Mouse (Mus musculus) erythroblast, embryonic 14.5 days (primary cell): ENCODE data around the gene Dnmt1. TPM values are rescaled to one million over a fixed set of nuclear protein-coding genes. Genes with fewer than 3 reads are reported as not detected.

Experiments
- H3K27me3 ChIP-seq: 2 replicates; pipeline ENCODE4 v1.6.1; 2012; ENCODE audit warnings: inconsistent platforms; ENCODE audit not compliant: control insufficient read depth
- H3K36me3 ChIP-seq: 2 replicates; pipeline ENCODE4 v1.6.1; 2012; ENCODE audit warnings: mild to moderate bottlenecking, inconsistent platforms; ENCODE audit not compliant: control insufficient read depth
- H3K4me1 ChIP-seq: 2 replicates; pipeline ENCODE4 v1.6.1; 2012; ENCODE audit warnings: inconsistent platforms; ENCODE audit not compliant: control insufficient read depth
- H3K4me3 ChIP-seq: replicated peaks from 2 replicates; pipeline ENCODE3; 2012; ENCODE audit warnings: moderate library complexity, mild to moderate bottlenecking, inconsistent platforms
- H3K9me3 ChIP-seq: 2 replicates; pipeline ENCODE4 v1.6.1; 2012; ENCODE audit warnings: low read length, inconsistent platforms, mixed read lengths; ENCODE audit not compliant: control insufficient read depth
- GATA1 ChIP-seq: IDR thresholded peaks from 2 replicates; pipeline ENCODE4 v1.6.1; 2012; ENCODE audit warnings: low read length, inconsistent platforms, mixed read lengths
- TAL1 ChIP-seq: IDR thresholded peaks from 3 replicates; pipeline ENCODE4 v1.6.1; 2012; ENCODE audit warnings: low read length, inconsistent platforms, mixed read lengths
- polyA plus RNA-seq: library from polyadenylated mRNA; stranded (reverse); fragments of >175 nt; gene quantifications from 2 replicates; pipeline ENCODE4 v1.2.3, GENCODE M21; 2012

The Dnmt1 gene
- polyA plus RNA-seq, 1 experiment = 25.3 TPM

- Histone ChIP-seq H3K4me3 (no peak overlapping the region), H3K36me3 (peaks cover 5% of the 10 kb centered on the region), H3K4me1 (peaks cover 20% of the 10 kb centered on the region), H3K9me3 (no peaks in the 10 kb centered on the region), H3K27me3 (peaks cover 27% of the 10 kb centered on the region)
- TF ChIP-seq GATA1 (no peak), TAL1 (no peak)
Observed at GRCm38 (mm10) chr9:20971751-20972140, 12.1 kb upstream of the Dnmt1 start.

GRCm38 (mm10) chr9:20966747-20967146, 7.1 kb upstream of the Dnmt1 start:
- peaks cover 5% of the 10 kb centered on the region for H3K36me3 ChIP-seq
- H3K27me3 ChIP-seq = no peaks in the 10 kb centered on the region
- no peaks in the 10 kb centered on the region for H3K9me3 ChIP-seq
- TF ChIP-seq GATA1 (no peak), TAL1 (no peak)
- peaks cover 22% of the 10 kb centered on the region for H3K4me1 ChIP-seq
- H3K4me3 ChIP-seq = no peak overlapping the region

GRCm38 (mm10) chr9:20966008-20966407, 6.3 kb upstream of the Dnmt1 start:
- Histone ChIP-seq H3K9me3 (no peaks in the 10 kb centered on the region), H3K4me3 (no peak overlapping the region), H3K4me1 (peaks cover 22% of the 10 kb centered on the region), H3K27me3 (no peaks in the 10 kb centered on the region), H3K36me3 (peaks cover 5% of the 10 kb centered on the region)
- TF ChIP-seq TAL1 (no peak), GATA1 (no peak)

GRCm38 (mm10) chr9:20965606-20966005, 5.9 kb upstream of the Dnmt1 start:
- no peaks in the 10 kb centered on the region for H3K27me3 ChIP-seq
- peaks cover 5% of the 10 kb centered on the region for H3K36me3 ChIP-seq
- H3K9me3 ChIP-seq = no peaks in the 10 kb centered on the region
- TF ChIP-seq TAL1 = no peak
- TF ChIP-seq GATA1 = no peak
- peaks cover 22% of the 10 kb centered on the region for H3K4me1 ChIP-seq
- H3K4me3 ChIP-seq = no peak overlapping the region

GRCm38 (mm10) chr9:20961557-20961956, 1.9 kb upstream of the Dnmt1 start:
- TF ChIP-seq GATA1 (no peak), TAL1 (no peak)
- H3K4me1 ChIP-seq = peaks cover 18% of the 10 kb centered on the region

GRCm38 (mm10) chr9:20956989-20957388, 2.7 kb downstream of the Dnmt1 start:
- TF ChIP-seq TAL1 (no peak), GATA1 (no peak)
- H3K36me3 ChIP-seq = no peaks in the 10 kb centered on the region
- H3K27me3 ChIP-seq = peaks cover 4% of the 10 kb centered on the region
- peaks cover 12% of the 10 kb centered on the region for H3K4me1 ChIP-seq
- H3K4me3 ChIP-seq = no peak overlapping the region
- no peaks in the 10 kb centered on the region for H3K9me3 ChIP-seq

More at GRCm38 (mm10) chr9:20961557-20961956, 1.9 kb upstream of the Dnmt1 start:
- Histone ChIP-seq H3K9me3 (no peaks in the 10 kb centered on the region), H3K36me3 (no peaks in the 10 kb centered on the region), H3K27me3 (peaks cover 4% of the 10 kb centered on the region), H3K4me3 (no peak overlapping the region)

- no peaks in the 10 kb centered on the region for H3K9me3 ChIP-seq
- peaks cover 4% of the 10 kb centered on the region for H3K27me3 ChIP-seq
- H3K4me1 ChIP-seq = peaks cover 50% of the 10 kb centered on the region
- H3K36me3 ChIP-seq = peaks cover 38% of the 10 kb centered on the region
- TF ChIP-seq GATA1 (no peak), TAL1 (no peak)
- H3K4me3 ChIP-seq = peak overlapping the region; percentile 79
Observed at GRCm38 (mm10) chr9:20952520-20953227, 7.0 kb downstream of the Dnmt1 start.

- Histone ChIP-seq H3K4me3 (peak overlapping the region; percentile 79), H3K36me3 (peaks cover 44% of the 10 kb centered on the region), H3K4me1 (peaks cover 55% of the 10 kb centered on the region), H3K27me3 (peaks cover 3% of the 10 kb centered on the region), H3K9me3 (no peaks in the 10 kb centered on the region)
- no peak for TF ChIP-seq GATA1
- no peak for TF ChIP-seq TAL1
Observed at GRCm38 (mm10) chr9:20951966-20952519, 7.6 kb downstream of the Dnmt1 start.

- TF ChIP-seq TAL1 (no peak), GATA1 (no peak)
- H3K27me3 ChIP-seq = no peaks in the 10 kb centered on the region
- H3K9me3 ChIP-seq = no peaks in the 10 kb centered on the region
- H3K4me3 ChIP-seq = peak overlapping the region; percentile 79
- H3K4me1 ChIP-seq = peaks cover 59% of the 10 kb centered on the region
- peaks cover 50% of the 10 kb centered on the region for H3K36me3 ChIP-seq
Observed at GRCm38 (mm10) chr9:20951441-20951840, 8.2 kb downstream of the Dnmt1 start.
